Mouse (Mus musculus) kidney, adult 2 months (tissue): ENCODE results near the gene Tnp2.

Source experiments
- CTCF ChIP-seq: fragments of 200-500 bp; conservative IDR thresholded peaks from 2 replicates; pipeline ENCODE4 v1.5.1; 2011; ENCODE audit warnings: low read depth, mild to moderate bottlenecking, control low read depth, low read length, moderate library complexity, mixed read lengths; ENCODE audit not compliant: insufficient read depth, insufficient read length
- POLR2A ChIP-seq: fragments of 200-500 bp; IDR thresholded peaks from one replicate; pipeline ENCODE4 v1.6.1; 2011; ENCODE audit warnings: low read depth, low read length, control low read depth

- TF ChIP-seq POLR2A: no peak
- TF ChIP-seq CTCF: no peak
These were observed at the start of gene Tnp2 for GRCm38 (mm10) chr16:10788271-10788670.
